Mouse (Mus musculus) CH12.LX (cell line): ENCODE data around the gene Shq1. TPM values are rescaled to one million over a fixed set of nuclear protein-coding genes. Genes with fewer than 3 reads are reported as not detected.

Source experiments
- DNase-seq: peaks from one replicate; pipeline ENCODE4 v3.0.0-alpha.2; 2013; ENCODE audit errors: extremely low read depth
- H3K27ac ChIP-seq: 2 replicates; pipeline ENCODE4 v1.5.1; 2012; ENCODE audit warnings: low read depth, mild to moderate bottlenecking, control low read depth, moderate library complexity; ENCODE audit not compliant: insufficient read depth
- H3K27me3 ChIP-seq: replicated peaks from 2 replicates; pipeline ENCODE3; 2012; ENCODE audit warnings: inconsistent platforms
- H3K36me3 ChIP-seq, 2 experiments: replicated peaks in 1 of 2; 2 replicates each; pipeline versions ENCODE3 to v1.6.1; 2012; ENCODE audit warnings: inconsistent platforms in 1 of 2, low read length in 1 of 2, mild to moderate bottlenecking in 1 of 2, mixed read lengths in 1 of 2, moderate library complexity in 1 of 2; ENCODE audit not compliant: control insufficient read depth in 1 of 2, insufficient read depth in 1 of 2
- H3K4me1 ChIP-seq, 2 experiments: 2 replicates each; pipeline ENCODE4 v1.6.1; 2012; ENCODE audit warnings: inconsistent platforms in 1 of 2, moderate library complexity in 1 of 2; ENCODE audit not compliant: insufficient read depth in 2 of 2, control insufficient read depth in 1 of 2
- H3K4me2 ChIP-seq: 2 replicates; pipeline ENCODE4 v1.6.1; 2012; ENCODE audit warnings: low read depth, mild to moderate bottlenecking, control low read depth; ENCODE audit not compliant: poor library complexity, insufficient read depth, severe bottlenecking
- H3K4me3 ChIP-seq, 3 experiments: fragments of 150-350 bp in 1 of 3; sonication (generic) in 1 of 3; replicated peaks in 1 of 3; 2 replicates each; pipeline versions ENCODE3 to v1.5.1; 2011 to 2012; ENCODE audit warnings: low read depth in 2 of 3, low read length in 2 of 3, mild to moderate bottlenecking in 2 of 3, moderate library complexity in 2 of 3, control low read depth in 1 of 3, improper control_type of control experiment in 1 of 3, inconsistent platforms in 1 of 3, mixed read lengths in 1 of 3; ENCODE audit not compliant: poor library complexity in 1 of 3
- H3K79me2 ChIP-seq: replicated peaks from 2 replicates; pipeline ENCODE4 v1.6.1; 2012; ENCODE audit warnings: mild to moderate bottlenecking, moderate library complexity; ENCODE audit not compliant: control insufficient read depth, poor library complexity, insufficient read depth, severe bottlenecking; ENCODE audit errors: extremely low read depth
- H3K9ac ChIP-seq: 2 replicates; pipeline ENCODE4 v1.6.1; 2012; ENCODE audit warnings: low read depth, mild to moderate bottlenecking, control low read depth, moderate library complexity; ENCODE audit not compliant: insufficient read depth
- H3K9me3 ChIP-seq: replicated peaks from 2 replicates; pipeline ENCODE3; 2012; ENCODE audit warnings: low read length, inconsistent platforms, mixed read lengths
- BHLHE40 ChIP-seq: IDR thresholded peaks from 2 replicates; pipeline ENCODE4 v1.6.1; 2011; ENCODE audit warnings: mild to moderate bottlenecking, low read depth, low read length, improper control_type of control experiment
- EP300 ChIP-seq: IDR thresholded peaks from 2 replicates; pipeline ENCODE4 v1.6.1; 2011; ENCODE audit warnings: low read length, improper control_type of control experiment
- ETS1 ChIP-seq: conservative IDR thresholded peaks from 2 replicates; pipeline ENCODE4 v1.6.1; 2012; ENCODE audit warnings: low read depth, mild to moderate bottlenecking, inconsistent platforms, low read length, improper control_type of control experiment, moderate library complexity
- GABPA ChIP-seq: IDR thresholded peaks from 2 replicates; pipeline ENCODE4 v1.6.1; 2012; ENCODE audit warnings: low read depth, low read length, improper control_type of control experiment, inconsistent platforms; ENCODE audit not compliant: insufficient replicate concordance
- IRF4 ChIP-seq: IDR thresholded peaks from 2 replicates; pipeline ENCODE4 v1.6.1; 2014; ENCODE audit warnings: low read depth, mild to moderate bottlenecking, inconsistent platforms, low read length, improper control_type of control experiment
- JUND ChIP-seq: conservative IDR thresholded peaks from 2 replicates; pipeline ENCODE4 v1.6.1; 2011; ENCODE audit warnings: low read depth, low read length, improper control_type of control experiment
- MAFK ChIP-seq: IDR thresholded peaks from 2 replicates; pipeline ENCODE4 v1.6.1; 2011; ENCODE audit warnings: low read length, improper control_type of control experiment; ENCODE audit not compliant: insufficient replicate concordance
- MAX ChIP-seq: IDR thresholded peaks from 2 replicates; pipeline ENCODE4 v1.6.1; 2011; ENCODE audit warnings: low read length, improper control_type of control experiment
- MEF2A ChIP-seq: IDR thresholded peaks from 2 replicates; pipeline ENCODE4 v1.6.1; 2014; ENCODE audit warnings: low read depth, mild to moderate bottlenecking, inconsistent platforms, low read length, improper control_type of control experiment, borderline replicate concordance
- MXI1 ChIP-seq: IDR thresholded peaks from 2 replicates; pipeline ENCODE4 v1.6.1; 2011; ENCODE audit warnings: mild to moderate bottlenecking, low read depth, low read length, improper control_type of control experiment
- NELFE ChIP-seq: IDR thresholded peaks from 2 replicates; pipeline ENCODE4 v1.6.1; 2011; ENCODE audit warnings: low read depth, low read length, improper control_type of control experiment
- PAX5 ChIP-seq: IDR thresholded peaks from 2 replicates; pipeline ENCODE4 v1.6.1; 2012; ENCODE audit warnings: low read length, inconsistent platforms, mixed read lengths
- POLR2A ChIP-seq: IDR thresholded peaks from 2 replicates; pipeline ENCODE4 v1.6.1; 2011; ENCODE audit warnings: low read depth, mild to moderate bottlenecking, improper control_type of control experiment, low read length
- POLR2AphosphoS2 ChIP-seq: IDR thresholded peaks from 2 replicates; pipeline ENCODE4 v1.6.1; 2011; ENCODE audit warnings: low read depth, low read length, improper control_type of control experiment
- RCOR1 ChIP-seq: conservative IDR thresholded peaks from 2 replicates; pipeline ENCODE4 v1.6.1; 2012; ENCODE audit warnings: low read depth, mild to moderate bottlenecking, inconsistent platforms, low read length, improper control_type of control experiment
- SMC3 ChIP-seq: IDR thresholded peaks from 2 replicates; pipeline ENCODE4 v1.6.1; 2011; ENCODE audit warnings: low read depth, low read length, improper control_type of control experiment
- TBP ChIP-seq: conservative IDR thresholded peaks from 2 replicates; pipeline ENCODE4 v1.6.1; 2011; ENCODE audit warnings: low read depth, low read length, improper control_type of control experiment
- TCF12 ChIP-seq: IDR thresholded peaks from 2 replicates; pipeline ENCODE4 v1.6.1; 2014; ENCODE audit warnings: low read depth, mild to moderate bottlenecking, inconsistent platforms, low read length, improper control_type of control experiment
- USF2 ChIP-seq: conservative IDR thresholded peaks from 2 replicates; pipeline ENCODE4 v1.6.1; 2011; ENCODE audit warnings: low read depth, low read length, improper control_type of control experiment
- ZC3H11A ChIP-seq: IDR thresholded peaks from 2 replicates; pipeline ENCODE4 v1.6.1; 2012; ENCODE audit warnings: low read depth, mild to moderate bottlenecking, inconsistent platforms, low read length, improper control_type of control experiment
- dilution Hi-C: fragments of 300-500 bp; cut with MboI; formaldehyde crosslinking; loops from 2 replicates; pipeline ENCODE4 v1.14.3; 2020; ENCODE audit warnings: low sequenced_read_pairs; ENCODE audit not compliant: extremely low pct_unique_long_range_greater_than_20kb, extremely low pct_ligation_motif_present
- in situ Hi-C: fragments of 300-500 bp; cut with MboI; formaldehyde crosslinking; loops from 3 replicates; pipeline ENCODE4 v1.14.3; 2019; ENCODE audit warnings: low sequenced_read_pairs, low pct_ligation_motif_present, low pct_unique_long_range_greater_than_20kb, mixed read lengths
- polyA plus RNA-seq: library from polyadenylated mRNA; unstranded; fragments of >175 nt; gene quantifications from 2 replicates; pipeline ENCODE4 v1.2.1, GENCODE M21; 2012; ENCODE audit warnings: low read depth; ENCODE audit not compliant: insufficient read length
- total RNA-seq, 2 experiments: library from RNA; depleted of rRNA; stranded (reverse); fragments of 300-350 nt in 1 of 2; fragments of >200 nt in 1 of 2; gene quantifications; 2 replicates each; pipeline ENCODE4 v1.2.3; 2012 to 2014

Shq1 gene
- total and polyA plus RNA-seq, 3 experiments: 26.6 to 32.3 (median 32.3) TPM

DNA sequence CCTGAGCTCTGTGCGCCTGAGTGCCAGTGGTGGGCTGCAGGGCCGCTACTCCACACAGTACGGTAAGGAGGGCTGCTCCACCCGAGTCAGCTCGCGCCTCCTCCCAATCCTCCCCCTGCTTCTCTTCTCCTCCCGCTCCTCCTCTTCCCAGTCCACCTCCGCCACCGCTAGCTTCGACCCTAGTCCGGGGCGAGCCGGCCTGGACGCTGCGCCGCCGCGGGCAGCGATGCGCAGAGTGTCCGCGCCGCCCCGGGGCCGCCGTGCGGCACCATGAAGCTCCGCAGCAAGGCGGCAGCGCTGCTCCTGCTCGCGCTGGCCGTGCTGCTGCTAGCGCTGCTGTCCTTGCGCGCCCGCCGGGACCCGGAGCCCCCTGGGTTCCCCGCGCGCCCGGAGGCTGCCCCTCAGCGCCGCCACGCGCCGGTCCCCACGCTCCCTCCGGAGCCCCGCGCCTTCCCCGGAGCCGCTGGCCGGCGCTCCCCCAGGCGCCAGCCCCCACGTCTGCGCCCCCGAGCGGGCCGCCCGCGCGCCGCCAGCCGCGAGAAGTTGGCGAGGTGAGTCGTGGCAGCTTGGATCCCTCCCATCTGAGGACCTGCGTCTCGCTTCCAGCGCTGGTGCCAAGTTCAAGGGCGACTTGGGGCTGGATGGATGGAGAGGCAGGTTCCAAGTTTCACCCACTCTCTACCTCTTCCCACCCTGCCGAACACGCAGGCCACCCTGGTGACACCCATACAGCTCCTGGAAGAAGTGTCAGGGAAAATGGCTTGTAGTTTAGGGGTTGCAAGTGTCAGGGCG, 33.8 kb upstream of the Shq1 start, which contains the start of gene Gxylt2:
Gene Gxylt2, plus strand, starts transcription at position 161 of the 792 bp plus-strand sequence.
- Histone ChIP-seq H3K4me1 (peaks cover 8 to 18% of the 10 kb centered on the region in 2 experiments; a peak in 3 of 4 replicates), H3K4me3 (no peak within 1 kb of the TSS), H3K4me2 (no peak within 1 kb of the TSS), H3K36me3 (no peaks in the 10 kb centered on the region), H3K27ac (no peak within 1 kb of the TSS), H3K79me2 (no peaks in the 10 kb centered on the region), H3K9ac (no peak within 1 kb of the TSS), H3K9me3 (no peaks in the 10 kb centered on the region), H3K27me3 (no peaks in the 10 kb centered on the region)
- in situ Hi-C loops: no loop called here
- TF ChIP-seq POLR2A (no peak), NELFE (no peak)
- dilution Hi-C loops: no loop called here
- DNase-seq: no peak

DNA sequence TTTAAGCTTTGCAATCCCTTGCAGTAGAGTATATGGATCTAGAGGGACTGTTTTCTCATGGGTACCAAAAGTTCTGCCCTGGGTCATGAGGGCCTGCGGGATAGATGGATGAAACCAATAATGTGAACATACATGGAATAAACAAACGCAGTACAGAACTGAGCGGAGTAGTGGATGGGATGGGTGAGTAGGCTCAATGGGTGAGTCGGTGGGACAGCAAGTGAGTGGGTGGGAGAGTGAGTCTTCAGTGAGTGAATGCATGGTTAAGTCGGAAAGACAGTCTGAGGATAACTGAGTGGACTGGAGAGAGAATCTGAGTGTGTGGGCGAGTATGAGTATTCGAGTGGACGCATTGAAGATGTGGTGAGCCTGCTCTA, 33.2 kb upstream of the Shq1 start:
- Histone ChIP-seq H3K9me3 (no peaks in the 10 kb centered on the region), H3K9ac (no peak overlapping the region), H3K27ac (no peak overlapping the region), H3K4me1 (peaks cover 3 to 13% of the 10 kb centered on the region in 2 experiments; a peak in 3 of 4 replicates), H3K4me2 (no peak overlapping the region), H3K4me3 (no peak overlapping the region), H3K27me3 (no peaks in the 10 kb centered on the region), H3K36me3 (no peaks in the 10 kb centered on the region), H3K79me2 (no peaks in the 10 kb centered on the region)
- dilution Hi-C loops: no loop called here
- DNase-seq: no peak
- TF ChIP-seq ZC3H11A (no peak), SMC3 (no peak), TCF12 (no peak), USF2 (no peak), JUND (no peak), MAFK (no peak), EP300 (no peak), RCOR1 (no peak), BHLHE40 (no peak), NELFE (no peak), MAX (no peak), POLR2A (no peak), MEF2A (no peak), ETS1 (no peak), PAX5 (no peak), GABPA (no peak), IRF4 (no peak), POLR2AphosphoS2 (no peak), MXI1 (no peak), TBP (no peak)
- in situ Hi-C loops: no loop called here
